Mouse (Mus musculus): ENCODE data around the gene Zbtb25. TPM values are rescaled to one million over a fixed set of nuclear protein-coding genes. Genes with fewer than 3 reads are reported as not detected.
A peak's percentile ranks its signal among the peaks of the same experiment; 100 is the strongest.

The Zbtb25 gene
- polyA plus RNA-seq, 1 experiment, result 22.1 TPM

GRCm38 (mm10) chr12:76368201-76368789, 1.1 kb downstream of the Zbtb25 start:
- no peaks in the 10 kb centered on the region for H3K27me3 ChIP-seq (ENCODE audit: control insufficient read depth, insufficient read depth, low read length)
- DNase-seq, result no peak
- TF ChIP-seq POLR2A (IDR thresholded peaks at IDR 0.05; ENCODE audit: control insufficient read depth, extremely low read depth, insufficient read depth, low read length, poor library complexity), result no peak
- 8% methylated on average over 9 of the region's 9 CpGs for WGBS
- H3K4me1 ChIP-seq (replicated peaks; ENCODE audit: control insufficient read depth, insufficient read depth, low read length), result peaks cover 29% of the 10 kb centered on the region
- peak overlapping the region; percentile 95 for H3K27ac ChIP-seq (ENCODE audit: control insufficient read depth, insufficient read depth, low read length)
- H3K36me3 ChIP-seq (ENCODE audit: control insufficient read depth, insufficient read depth, low read length), result no peaks in the 10 kb centered on the region
- peak overlapping the region; percentile 5; the same call in 1 of the 2 replicates for H3K4me3 ChIP-seq (ENCODE audit: control insufficient read depth, insufficient read depth, low read length)

- TF ChIP-seq POLR2A (IDR thresholded peaks at IDR 0.05; ENCODE audit: control insufficient read depth, extremely low read depth, insufficient read depth, low read length, poor library complexity) (no peak), CTCF (IDR thresholded peaks at IDR 0.05; ENCODE audit: borderline replicate concordance, control insufficient read depth, extremely low read depth, insufficient read depth, low read length, poor library complexity) (no peak)
- peak; percentile 54 for DNase-seq
- peaks cover 28% of the 10 kb centered on the region for H3K4me1 ChIP-seq (replicated peaks; ENCODE audit: control insufficient read depth, insufficient read depth, low read length)
- 4% methylated on average over 14 of the region's 14 CpGs for WGBS
- H3K4me3 ChIP-seq (ENCODE audit: control insufficient read depth, insufficient read depth, low read length), result peak overlapping the region; percentile 55
- H3K27ac ChIP-seq (ENCODE audit: control insufficient read depth, insufficient read depth, low read length), result peak overlapping the region; percentile 95
- no peaks in the 10 kb centered on the region for H3K36me3 ChIP-seq (ENCODE audit: control insufficient read depth, insufficient read depth, low read length)
- no peaks in the 10 kb centered on the region for H3K27me3 ChIP-seq (ENCODE audit: control insufficient read depth, insufficient read depth, low read length)
Measured at GRCm38 (mm10) chr12:76367096-76367995, 2.1 kb downstream of the Zbtb25 start.

- TF ChIP-seq POLR2A (IDR thresholded peaks at IDR 0.05; ENCODE audit: control insufficient read depth, extremely low read depth, insufficient read depth, low read length, poor library complexity), result no peak
- TF ChIP-seq CTCF (IDR thresholded peaks at IDR 0.05; ENCODE audit: borderline replicate concordance, control insufficient read depth, extremely low read depth, insufficient read depth, low read length, poor library complexity), result no peak
- 57% methylated on average over 3 of the region's 3 CpGs for WGBS
- H3K36me3 ChIP-seq (ENCODE audit: control insufficient read depth, insufficient read depth, low read length), result no peaks in the 10 kb centered on the region
- no peaks in the 10 kb centered on the region for H3K27me3 ChIP-seq (ENCODE audit: control insufficient read depth, insufficient read depth, low read length)
- no peak for DNase-seq
- no peak overlapping the region for H3K4me3 ChIP-seq (ENCODE audit: control insufficient read depth, insufficient read depth, low read length)
- H3K4me1 ChIP-seq (replicated peaks; ENCODE audit: control insufficient read depth, insufficient read depth, low read length), result peaks cover 30% of the 10 kb centered on the region
- peak overlapping the region; percentile 73 for H3K27ac ChIP-seq (ENCODE audit: control insufficient read depth, insufficient read depth, low read length)
Measured at GRCm38 (mm10) chr12:76366276-76366675, 3.1 kb downstream of the Zbtb25 start.

GRCm38 (mm10) chr12:76362303-76362676, 7.1 kb downstream of the Zbtb25 start:
- DNase-seq, result no peak
- Histone ChIP-seq H3K4me1 (replicated peaks; ENCODE audit: control insufficient read depth, insufficient read depth, low read length) (peaks cover 29% of the 10 kb centered on the region), H3K27ac (ENCODE audit: control insufficient read depth, insufficient read depth, low read length) (peak overlapping the region; percentile 100), H3K27me3 (ENCODE audit: control insufficient read depth, insufficient read depth, low read length) (no peaks in the 10 kb centered on the region), H3K36me3 (ENCODE audit: control insufficient read depth, insufficient read depth, low read length) (no peaks in the 10 kb centered on the region), H3K4me3 (ENCODE audit: control insufficient read depth, insufficient read depth, low read length) (peak overlapping the region; percentile 47)
- 6% methylated on average over 9 of the region's 9 CpGs for WGBS
- TF ChIP-seq CTCF (IDR thresholded peaks at IDR 0.05; ENCODE audit: borderline replicate concordance, control insufficient read depth, extremely low read depth, insufficient read depth, low read length, poor library complexity) (no peak), POLR2A (IDR thresholded peaks at IDR 0.05; ENCODE audit: control insufficient read depth, extremely low read depth, insufficient read depth, low read length, poor library complexity) (no peak)

- peaks cover 29% of the 10 kb centered on the region for H3K4me1 ChIP-seq (replicated peaks; ENCODE audit: control insufficient read depth, insufficient read depth, low read length)
- no peaks in the 10 kb centered on the region for H3K36me3 ChIP-seq (ENCODE audit: control insufficient read depth, insufficient read depth, low read length)
- H3K27me3 ChIP-seq (ENCODE audit: control insufficient read depth, insufficient read depth, low read length), result no peaks in the 10 kb centered on the region
- peak overlapping the region; percentile 47 for H3K4me3 ChIP-seq (ENCODE audit: control insufficient read depth, insufficient read depth, low read length)
- DNase-seq, result no peak
- TF ChIP-seq POLR2A (IDR thresholded peaks at IDR 0.05; ENCODE audit: control insufficient read depth, extremely low read depth, insufficient read depth, low read length, poor library complexity), result no peak
- TF ChIP-seq CTCF (IDR thresholded peaks at IDR 0.05; ENCODE audit: borderline replicate concordance, control insufficient read depth, extremely low read depth, insufficient read depth, low read length, poor library complexity), result no peak
- peak overlapping the region; percentile 98 for H3K27ac ChIP-seq (ENCODE audit: control insufficient read depth, insufficient read depth, low read length)
- WGBS, result 17% methylated on average over 9 of the region's 9 CpGs
Measured at GRCm38 (mm10) chr12:76361405-76362302, 7.7 kb downstream of the Zbtb25 start.

GRCm38 (mm10) chr12:76360868-76361267, 8.5 kb downstream of the Zbtb25 start:
- TF ChIP-seq CTCF (IDR thresholded peaks at IDR 0.05; ENCODE audit: borderline replicate concordance, control insufficient read depth, extremely low read depth, insufficient read depth, low read length, poor library complexity), result no peak
- TF ChIP-seq POLR2A (IDR thresholded peaks at IDR 0.05; ENCODE audit: control insufficient read depth, extremely low read depth, insufficient read depth, low read length, poor library complexity), result no peak
- H3K27me3 ChIP-seq (ENCODE audit: control insufficient read depth, insufficient read depth, low read length), result no peaks in the 10 kb centered on the region
- DNase-seq, result no peak
- H3K4me1 ChIP-seq (replicated peaks; ENCODE audit: control insufficient read depth, insufficient read depth, low read length), result peaks cover 29% of the 10 kb centered on the region
- WGBS, result 64% methylated on average over 1 of the region's 1 CpGs
- no peak overlapping the region for H3K4me3 ChIP-seq (ENCODE audit: control insufficient read depth, insufficient read depth, low read length)
- peak overlapping the region; percentile 68; the same call in 1 of the 2 replicates for H3K27ac ChIP-seq (ENCODE audit: control insufficient read depth, insufficient read depth, low read length)
- no peaks in the 10 kb centered on the region for H3K36me3 ChIP-seq (ENCODE audit: control insufficient read depth, insufficient read depth, low read length)
